Mouse (Mus musculus): Measurements from ENCODE around the gene Pus7l.

GRCm38 (mm10) chr15:94520205-94520900 lies 23.0 kb downstream of the Pus7l start:
- TF ChIP-seq POLR2A (IDR thresholded peaks at IDR 0.05; ENCODE audit: low read depth, low read length) (no peak), CTCF (conservative IDR thresholded peaks at IDR 0.05; ENCODE audit: insufficient read depth, insufficient read length, low read depth, low read length) (0 out of 2 replicates have a peak, but pooled peaks have one; percentile 28)

Measured in kidney, adult 2 months (tissue).